In the genomic region with DNA sequence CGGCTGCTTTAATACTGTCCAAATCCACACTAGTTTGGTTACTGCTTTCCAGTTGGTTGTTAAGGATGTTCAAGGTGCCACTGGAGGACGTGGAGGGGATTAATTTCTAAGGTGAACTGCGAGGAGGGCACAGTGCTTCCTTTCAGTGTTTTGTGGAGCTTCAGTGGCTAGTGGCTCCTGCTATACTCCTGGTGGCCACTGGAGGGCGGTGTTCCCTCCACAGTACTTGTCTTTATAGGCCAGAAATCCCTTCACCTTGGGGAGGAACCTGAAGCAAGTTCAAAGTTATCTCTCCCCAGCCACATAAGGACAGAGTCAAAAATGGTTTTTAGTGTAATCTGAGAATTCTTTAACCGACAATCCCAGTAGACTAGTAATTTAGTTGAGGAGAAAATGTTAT, we compare ENCODE assay signal across 8 mouse cellular contexts.
A peak's percentile ranks its signal among the peaks of the same experiment; 100 is the strongest.
DNase-seq lines count a peak whose midpoint lies in the region; ATAC-seq lines count a peak whose summit lies in the region.

No protein-coding gene starts in this region.

- no peak overlapping the region for H3K27ac ChIP-seq in midbrain, embryonic 10.5 days (replicated peaks)
- H3K27ac ChIP-seq in midbrain, embryonic 16.5 days (ENCODE audit: low read length), result no peak overlapping the region
- no peak overlapping the region for H3K27ac ChIP-seq in neural tube, embryonic 11.5 days (ENCODE audit: low read depth, low read length)

- no peak overlapping the region for H3K4me3 ChIP-seq in midbrain, embryonic 10.5 days
- H3K4me3 ChIP-seq in midbrain, embryonic 16.5 days (ENCODE audit: low read depth, low read length), result no peak overlapping the region
- H3K4me3 ChIP-seq in neural tube, embryonic 11.5 days (ENCODE audit: low read depth, low read length), result no peak overlapping the region

- 38% methylated on average over 5 of the region's 5 CpGs for WGBS in midbrain, embryonic 10.5 days
- 39% methylated on average over 5 of the region's 5 CpGs for WGBS in midbrain, embryonic 16.5 days
- WGBS in neural tube, embryonic 11.5 days, result 42% methylated on average over 5 of the region's 5 CpGs

- no peaks in the 10 kb centered on the region for H3K4me1 ChIP-seq in midbrain, embryonic 10.5 days
- no peaks in the 10 kb centered on the region for H3K4me1 ChIP-seq in midbrain, embryonic 16.5 days (ENCODE audit: control insufficient read depth, insufficient read depth, low read length)
- H3K4me1 ChIP-seq in neural tube, embryonic 11.5 days (ENCODE audit: control insufficient read depth, insufficient read depth, low read length), result no peaks in the 10 kb centered on the region

- no peaks in the 10 kb centered on the region for H3K9me3 ChIP-seq in midbrain, embryonic 10.5 days (replicated peaks)
- no peaks in the 10 kb centered on the region for H3K9me3 ChIP-seq in midbrain, embryonic 16.5 days (replicated peaks; ENCODE audit: control insufficient read depth, low read length, poor library complexity, severe bottlenecking)
- no peaks in the 10 kb centered on the region for H3K9me3 ChIP-seq in neural tube, embryonic 11.5 days (ENCODE audit: control insufficient read depth, low read length)

- intact Hi-C loops in left cerebral cortex, postnatal 4 days (cut with DNase I), result loop anchor here (5.0 kb wide), 2 partner anchors 185 to 320 kb away; no protein-coding TSS in a partner anchor

- no peak overlapping the region for H3K9ac ChIP-seq in midbrain, embryonic 16.5 days (ENCODE audit: low read depth, low read length)
- H3K9ac ChIP-seq in neural tube, embryonic 11.5 days (ENCODE audit: low read length), result no peak overlapping the region

- H3K4me2 ChIP-seq in midbrain, embryonic 16.5 days (ENCODE audit: low read length), result no peak overlapping the region
- H3K4me2 ChIP-seq in neural tube, embryonic 11.5 days (ENCODE audit: low read depth), result no peak overlapping the region

- ATAC-seq in midbrain, embryonic 16.5 days, result no peak
- ATAC-seq in neural tube, embryonic 11.5 days (ENCODE audit: insufficient read depth, low FRiP score, low TSS enrichment), result no peak

- peaks cover 77% of the 10 kb centered on the region for H3K36me3 ChIP-seq in midbrain, embryonic 10.5 days
- peaks cover 17% of the 10 kb centered on the region for H3K36me3 ChIP-seq in midbrain, embryonic 16.5 days (ENCODE audit: control insufficient read depth, insufficient read depth, low read length)
- H3K36me3 ChIP-seq in neural tube, embryonic 11.5 days (ENCODE audit: control insufficient read depth, insufficient read depth, low read length), result peaks cover 9% of the 10 kb centered on the region

- no peaks in the 10 kb centered on the region for H3K27me3 ChIP-seq in midbrain, embryonic 10.5 days (ENCODE audit: low read depth, poor library complexity, severe bottlenecking)
- H3K27me3 ChIP-seq in midbrain, embryonic 16.5 days (ENCODE audit: control insufficient read depth, insufficient read depth, low read depth, low read length), result no peaks in the 10 kb centered on the region
- H3K27me3 ChIP-seq in neural tube, embryonic 11.5 days (ENCODE audit: control insufficient read depth, insufficient read depth, low read length), result no peaks in the 10 kb centered on the region

- peak; percentile 64 for DNase-seq in midbrain, embryonic 10.5 days (ENCODE audit: low spot score)
- DNase-seq in adrenal gland, postnatal 14 days, result peak; percentile 75
- DNase-seq in embryo, embryonic 10.5 days (ENCODE audit: low spot score), result peak; percentile 74
- peak; percentile 68 for DNase-seq in heart, postnatal 4 days
- DNase-seq in left cerebral cortex, postnatal 4 days, result peak; percentile 53
- peak; percentile 67 for DNase-seq in neural tube, embryonic 11.5 days (ENCODE audit: low spot score)
- peak; percentile 69 for DNase-seq in thymus, postnatal 4 days
